Mouse (Mus musculus): ENCODE results near the gene Gm8020. TPM values are rescaled to one million over a fixed set of nuclear protein-coding genes. Genes with fewer than 3 reads are reported as not detected.
"Not testable (repeated sequence)": the region's sequence is repeated elsewhere in the genome, so short reads cannot be mapped to it uniquely, and the experiment has no call there.

Gene Gm8020
- not detected in 2 replicates for polyA plus RNA-seq (2012; rRNA removed)

GRCm38 (mm10) chr14:42502249-42502648 lies at the start of gene Gm8020:
Gene Gm8020 (minus strand): TSS chr14:42502349.
- not testable (repeated sequence) for DNase-seq (ENCODE audit: low spot score)

GRCm38 (mm10) chr14:42543170-42543701 lies 41.1 kb upstream of the Gm8020 start:
- peak; percentile 22 for DNase-seq (ENCODE audit: low spot score)

GRCm38 (mm10) chr14:42542316-42543169 lies 40.4 kb upstream of the Gm8020 start:
- DNase-seq (ENCODE audit: low spot score) = not testable (repeated sequence)

- DNase-seq (ENCODE audit: low spot score) = not testable (repeated sequence)
These were observed 22.0 kb upstream of the Gm8020 start, which contains the start of gene Gm8024 for GRCm38 (mm10) chr14:42524182-42524581. Gene Gm8024 (minus strand): TSS chr14:42524282.

- DNase-seq (ENCODE audit: low spot score) = not testable (repeated sequence)
These were observed 38.6 kb downstream of the Gm8020 start, which contains the start of gene Gm8011 for GRCm38 (mm10) chr14:42463581-42463980. Gene Gm8011 (plus strand): TSS chr14:42463881.

Other genes starting within 250 kb of the Gm8020 start
- not detected in 2 replicates for gene Gm17026, start 242.3 kb downstream of the Gm8020 start, polyA plus RNA-seq (2012; rRNA removed)
- gene Gm9611, start 205.0 kb downstream of the Gm8020 start, polyA plus RNA-seq (2012; rRNA removed) = not detected in 2 replicates
- gene Gm7995, start 192.1 kb downstream of the Gm8020 start, polyA plus RNA-seq (2012; rRNA removed) = not detected in 2 replicates
- not detected in 2 replicates for gene Gm8005, start 62.7 kb downstream of the Gm8020 start, polyA plus RNA-seq (2012; rRNA removed)
- not detected in 2 replicates for gene Gm8011, start 38.5 kb downstream of the Gm8020 start, polyA plus RNA-seq (2012; rRNA removed)
- gene Gm8024, start 21.9 kb upstream of the Gm8020 start, polyA plus RNA-seq (2012; rRNA removed) = not detected in 2 replicates
- not detected in 2 replicates for gene Gm17124, start 97.5 kb upstream of the Gm8020 start, polyA plus RNA-seq (2012; rRNA removed)
- not detected in 2 replicates for gene Gm3633, start 139.6 kb upstream of the Gm8020 start, polyA plus RNA-seq (2012; rRNA removed)
- gene Gm10378, start 153.6 kb upstream of the Gm8020 start, polyA plus RNA-seq (2012; rRNA removed) = not detected in 2 replicates